Mouse (Mus musculus): Measurements from ENCODE around the gene Srl. TPM values are rescaled to one million over a fixed set of nuclear protein-coding genes. Genes with fewer than 3 reads are reported as not detected.
A peak's percentile ranks its signal among the peaks of the same experiment; 100 is the strongest.
"Not testable (repeated sequence)": the region's sequence is repeated elsewhere in the genome, so short reads cannot be mapped to it uniquely, and the experiment has no call there.

The Srl gene
- total RNA-seq, 2 experiments from 2014 or later: 1,039 to 1,112 TPM

- intact Hi-C loops (cut with DNase I): no loop called here
Observed at GRCm38 (mm10) chr16:4557085-4557484, 15.5 kb upstream of the Srl start.

GRCm38 (mm10) chr16:4555555-4555954 lies 13.9 kb upstream of the Srl start:
- intact Hi-C loops (cut with DNase I): no loop called here
- no peak for DNase-seq

More at GRCm38 (mm10) chr16:4557085-4557484, 15.5 kb upstream of the Srl start:
- DNase-seq: no peak

GRCm38 (mm10) chr16:4552829-4553550 lies 11.4 kb upstream of the Srl start:
- intact Hi-C loops (cut with DNase I): loop anchor here (5.0 kb wide), 1 partner anchor 114 kb away; no protein-coding TSS in a partner anchor
- DNase-seq: peak; percentile 43

GRCm38 (mm10) chr16:4551885-4552284 lies 10.3 kb upstream of the Srl start:
- DNase-seq: no peak
- intact Hi-C loops (cut with DNase I): loop anchor here (1.0 to 5.0 kb wide), 3 partner anchors 16 to 115 kb away; no protein-coding TSS in a partner anchor

GRCm38 (mm10) chr16:4551056-4551455 lies 9.4 kb upstream of the Srl start:
- DNase-seq: peak; percentile 77 to 80
- intact Hi-C loops (cut with DNase I): loop anchor here (1.0 to 5.0 kb wide), 3 partner anchors 17 to 116 kb away; no protein-coding TSS in a partner anchor

GRCm38 (mm10) chr16:4548953-4549688 lies 7.5 kb upstream of the Srl start:
- intact Hi-C loops (cut with DNase I): no loop called here
- DNase-seq: no peak

- intact Hi-C loops (cut with DNase I): no loop called here
- DNase-seq: no peak
Observed at GRCm38 (mm10) chr16:4547611-4548010, 6.0 kb upstream of the Srl start.

GRCm38 (mm10) chr16:4546838-4547237 lies 5.2 kb upstream of the Srl start:
- no peak for DNase-seq
- intact Hi-C loops (cut with DNase I): no loop called here

- DNase-seq: no peak
- intact Hi-C loops (cut with DNase I): loop anchor here (5.0 kb wide), 1 partner anchor 123 kb away; the partner anchor contains the start of gene Adcy9
Observed at GRCm38 (mm10) chr16:4544845-4545244, 3.2 kb upstream of the Srl start.

- intact Hi-C loops (cut with DNase I): loop anchor here (5.0 kb wide), 1 partner anchor 121 kb away; the partner anchor contains the start of gene Adcy9
Observed at GRCm38 (mm10) chr16:4543266-4543665, 1.6 kb upstream of the Srl start.

GRCm38 (mm10) chr16:4542236-4542774 lies 689 bp upstream of the Srl start:
- intact Hi-C loops (cut with DNase I): loop anchor here (1.0 to 5.0 kb wide), 2 partner anchors 53 to 120 kb away; partner anchors contain the start of gene Adcy9
- DNase-seq: no peak

More at GRCm38 (mm10) chr16:4543266-4543665, 1.6 kb upstream of the Srl start:
- no peak for DNase-seq

- no peak for DNase-seq
Observed at GRCm38 (mm10) chr16:4541033-4541432, 583 bp downstream of the Srl start.

GRCm38 (mm10) chr16:4540064-4540775 lies 1.4 kb downstream of the Srl start:
- intact Hi-C loops (cut with DNase I): loop anchor here (2.0 to 5.0 kb wide), 2 partner anchors 118 to 223 kb away; partner anchors contain the start of gene Adcy9

More at GRCm38 (mm10) chr16:4541033-4541432, 583 bp downstream of the Srl start:
- intact Hi-C loops (cut with DNase I): loop anchor here (2.0 to 5.0 kb wide), 2 partner anchors 119 to 224 kb away; partner anchors contain the start of gene Adcy9

GRCm38 (mm10) chr16:4539521-4539920 lies 2.1 kb downstream of the Srl start:
- no peak for DNase-seq
- intact Hi-C loops (cut with DNase I): no loop called here

More at GRCm38 (mm10) chr16:4540064-4540775, 1.4 kb downstream of the Srl start:
- DNase-seq: no peak

GRCm38 (mm10) chr16:4537616-4538358 lies 3.8 kb downstream of the Srl start:
- no peak for DNase-seq
- intact Hi-C loops (cut with DNase I): no loop called here

- DNase-seq; intact Hi-C loops (cut with DNase I): not testable (repeated sequence)
Observed at GRCm38 (mm10) chr16:4527373-4527772, 14.2 kb downstream of the Srl start.

GRCm38 (mm10) chr16:4523313-4524004 lies 18.2 kb downstream of the Srl start:
- DNase-seq: no peak
- intact Hi-C loops (cut with DNase I): no loop called here

- peak; percentile 45 to 58 for DNase-seq
- intact Hi-C loops (cut with DNase I): no loop called here
Observed at GRCm38 (mm10) chr16:4522879-4523278, 18.7 kb downstream of the Srl start.

All from heart, postnatal 14 days (tissue).